10 mouse cellular contexts compared by ENCODE assay signal in genomic region chr1:91874633-91875032, GRCm38 (mm10).
DNase-seq lines count a peak whose midpoint lies in the region; ATAC-seq lines count a peak whose summit lies in the region.
"Had no signal": no experiment of that assay in that cellular context is flagged by ENCODE, and none has a peak within 500 bp of the region (broad histone marks: within the 10 kb centered on the region; RNA-seq: fewer than 3 reads in every experiment).

No protein-coding gene starts in this region.

- H3K36me3 ChIP-seq in liver, embryonic 11.5 days (ENCODE audit: control insufficient read depth, insufficient read depth, low read length): no peaks in the 10 kb centered on the region
- H3K36me3 ChIP-seq in embryonic facial prominence, embryonic 11.5 days (replicated peaks; ENCODE audit: control insufficient read depth, insufficient read depth, low read depth, low read length): no peaks in the 10 kb centered on the region
- H3K36me3 ChIP-seq: embryonic facial prominence, embryonic 13.5 days; midbrain, embryonic 12.5 days had no signal

- H3K9ac ChIP-seq in liver, embryonic 11.5 days (ENCODE audit: low read depth, low read length): no peak overlapping the region
- H3K9ac ChIP-seq in embryonic facial prominence, embryonic 11.5 days (replicated peaks; ENCODE audit: low read length): no peak overlapping the region
- H3K9ac ChIP-seq: embryonic facial prominence, embryonic 13.5 days; midbrain, embryonic 12.5 days had no signal

- H3K4me3 ChIP-seq in liver, embryonic 11.5 days (ENCODE audit: low read depth, low read length): no peak overlapping the region
- H3K4me3 ChIP-seq in embryonic facial prominence, embryonic 11.5 days (ENCODE audit: low read depth, low read length): no peak overlapping the region
- H3K4me3 ChIP-seq: embryonic facial prominence, embryonic 13.5 days; midbrain, embryonic 12.5 days had no signal

- no peaks in the 10 kb centered on the region for H3K27me3 ChIP-seq in liver, embryonic 11.5 days (replicated peaks; ENCODE audit: control insufficient read depth, insufficient read depth, low read length)
- no peaks in the 10 kb centered on the region for H3K27me3 ChIP-seq in embryonic facial prominence, embryonic 11.5 days (ENCODE audit: control insufficient read depth, insufficient read depth, low read length)
- H3K27me3 ChIP-seq: embryonic facial prominence, embryonic 13.5 days; midbrain, embryonic 12.5 days had no signal

- peak; percentile 54 for DNase-seq in liver
- DNase-seq in liver, embryonic 11.5 days (ENCODE audit: low spot score): no peak
- peak; percentile 69 for DNase-seq in adrenal gland, postnatal 25 days
- peak; percentile 72 for DNase-seq in embryonic facial prominence, embryonic 11.5 days (ENCODE audit: low spot score)
- DNase-seq in heart, postnatal 4 days: peak; percentile 88
- peak; percentile 50 to 60 for DNase-seq in left cerebral cortex, postnatal 14 days (ENCODE audit: low spot score in 2 of 2)
- DNase-seq in naive thymus-derived CD4-positive, alpha-beta T cell, adult 2 months (ENCODE audit: low read depth): peak; percentile 9
- peak; percentile 68 to 76 for DNase-seq in urinary bladder, adult 18-20 months (ENCODE audit: low spot score in 2 of 2)

- WGBS in liver, embryonic 11.5 days: 13% methylated on average over 2 of the region's 2 CpGs
- WGBS in embryonic facial prominence, embryonic 11.5 days: 28% methylated on average over 2 of the region's 2 CpGs

- no peak overlapping the region for H3K4me2 ChIP-seq in liver, embryonic 11.5 days
- no peak overlapping the region for H3K4me2 ChIP-seq in embryonic facial prominence, embryonic 11.5 days (ENCODE audit: low read depth, low read length)
- H3K4me2 ChIP-seq: embryonic facial prominence, embryonic 13.5 days; midbrain, embryonic 12.5 days had no signal

- 0 out of 2 replicates have a peak, but pooled peaks cover 4% of the 10 kb centered on the region for H3K4me1 ChIP-seq in liver, embryonic 11.5 days (replicated peaks; ENCODE audit: control insufficient read depth, insufficient read depth, low read length)
- H3K4me1 ChIP-seq in embryonic facial prominence, embryonic 11.5 days (ENCODE audit: control insufficient read depth, insufficient read depth, low read length): peaks cover 4% of the 10 kb centered on the region

- ATAC-seq in liver, embryonic 11.5 days (replicated peaks; ENCODE audit: low FRiP score): no peak
- no peak for ATAC-seq in embryonic facial prominence, embryonic 11.5 days (replicated peaks; ENCODE audit: insufficient number of reproducible peaks, low FRiP score, low TSS enrichment, low read depth)

- intact Hi-C loops in left cerebral cortex, postnatal 14 days (cut with DNase I): loop anchor here (10.0 kb wide), 1 partner anchor 300 kb away; no protein-coding TSS in a partner anchor

- H3K9me3 ChIP-seq in liver, embryonic 11.5 days (ENCODE audit: control insufficient read depth, low read length): no peaks in the 10 kb centered on the region
- no peaks in the 10 kb centered on the region for H3K9me3 ChIP-seq in embryonic facial prominence, embryonic 11.5 days (replicated peaks; ENCODE audit: control insufficient read depth, low read length)
- H3K9me3 ChIP-seq: embryonic facial prominence, embryonic 13.5 days; midbrain, embryonic 12.5 days had no signal

- no peak overlapping the region for H3K27ac ChIP-seq in liver, embryonic 11.5 days (ENCODE audit: low read depth, low read length)
- no peak overlapping the region for H3K27ac ChIP-seq in embryonic facial prominence, embryonic 11.5 days (replicated peaks; ENCODE audit: low read depth, low read length)
- H3K27ac ChIP-seq: embryonic facial prominence, embryonic 13.5 days; midbrain, embryonic 12.5 days had no signal
